Mouse (Mus musculus) spleen, adult 18-20 months (tissue): ENCODE results near the gene Zranb2.

Experiments used
- DNase-seq, 2 experiments: peaks; one replicate each; pipeline ENCODE4 v3.0.0; 2022; ENCODE audit warnings: mixed read lengths in 2 of 2

Gene Zranb2

DNA sequence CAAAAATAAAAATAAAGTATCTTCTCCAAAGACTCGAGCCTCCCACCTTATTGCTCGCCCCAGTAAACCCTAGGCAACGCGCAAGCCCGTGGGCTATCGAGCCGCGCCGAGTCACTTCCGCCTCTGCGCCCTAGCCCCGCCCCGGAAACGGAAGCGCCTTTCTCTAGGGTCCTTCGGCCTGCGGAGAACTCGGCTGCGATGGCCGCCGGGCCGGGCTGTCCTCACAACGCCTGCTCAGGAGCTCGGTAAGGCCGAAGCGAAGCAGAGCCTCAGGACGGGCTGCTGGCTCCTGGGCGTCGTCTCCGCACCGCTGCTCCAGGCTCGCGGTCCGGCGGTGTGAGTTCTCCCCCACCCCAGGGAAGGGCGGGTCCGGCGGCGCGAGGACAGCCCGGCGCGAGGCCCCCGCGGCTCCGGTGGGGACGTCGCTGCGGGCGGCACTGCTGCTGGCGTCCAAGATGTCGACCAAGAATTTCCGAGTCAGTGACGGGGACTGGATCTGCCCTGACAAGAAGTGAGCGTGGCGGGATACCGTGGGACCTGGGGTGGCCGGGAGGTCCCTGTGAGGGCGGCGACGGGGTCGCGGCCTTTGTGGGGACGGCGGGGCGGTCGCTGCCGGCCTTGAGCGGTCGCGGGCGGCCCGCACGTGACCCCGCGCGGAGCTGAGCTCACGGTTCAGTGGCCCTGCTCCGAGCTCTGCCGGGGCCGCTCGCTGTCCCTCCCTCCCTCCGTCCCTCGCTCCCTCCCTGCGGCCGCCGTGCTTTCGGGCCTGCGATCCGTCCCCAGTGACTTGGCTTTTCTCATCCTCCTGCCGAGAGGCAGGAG is at the start of gene Zranb2:
Gene Zranb2 (plus strand): TSS at position 197 of the 822 bp plus-strand sequence.
- peak; percentile 81 to 92 for DNase-seq

DNA sequence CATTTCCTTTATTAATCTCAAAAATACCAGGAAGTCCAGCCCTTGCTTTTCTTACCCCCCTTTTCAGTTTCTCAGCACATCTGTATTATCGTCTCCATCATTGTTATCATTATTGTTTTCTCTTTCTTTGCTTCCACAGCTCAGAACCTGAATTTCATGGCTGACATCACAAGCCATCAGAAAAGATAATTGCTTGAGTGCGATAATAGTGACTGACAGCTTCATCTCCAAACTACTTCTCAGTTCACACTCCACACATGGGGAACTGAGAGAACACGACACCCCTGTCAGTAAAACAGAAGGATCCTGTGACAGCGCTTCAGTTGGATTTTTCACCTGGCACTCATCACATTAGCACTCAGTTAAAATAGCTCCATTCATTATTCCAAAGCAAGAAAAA is 41.9 kb upstream of the Zranb2 start:
- no peak for DNase-seq

DNA sequence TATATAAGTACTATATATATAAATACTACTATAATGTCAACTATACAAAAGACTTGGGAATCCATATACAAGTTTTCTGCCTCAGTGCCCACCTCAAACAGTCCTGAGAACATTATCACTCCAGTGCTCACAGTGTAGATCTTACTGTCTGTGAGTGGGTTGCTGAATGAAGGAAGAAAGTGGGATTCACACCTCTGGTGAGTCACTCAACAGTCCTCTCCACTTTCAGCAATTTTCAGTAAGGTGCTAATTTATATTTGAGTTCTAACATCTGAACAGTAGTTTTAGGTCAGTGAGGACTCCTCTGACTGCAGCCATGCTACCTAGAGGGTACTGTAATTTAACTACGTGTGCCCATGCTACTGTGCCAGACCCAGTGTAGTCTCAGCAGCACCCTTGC is 31.7 kb upstream of the Zranb2 start:
- DNase-seq, result no peak

DNA sequence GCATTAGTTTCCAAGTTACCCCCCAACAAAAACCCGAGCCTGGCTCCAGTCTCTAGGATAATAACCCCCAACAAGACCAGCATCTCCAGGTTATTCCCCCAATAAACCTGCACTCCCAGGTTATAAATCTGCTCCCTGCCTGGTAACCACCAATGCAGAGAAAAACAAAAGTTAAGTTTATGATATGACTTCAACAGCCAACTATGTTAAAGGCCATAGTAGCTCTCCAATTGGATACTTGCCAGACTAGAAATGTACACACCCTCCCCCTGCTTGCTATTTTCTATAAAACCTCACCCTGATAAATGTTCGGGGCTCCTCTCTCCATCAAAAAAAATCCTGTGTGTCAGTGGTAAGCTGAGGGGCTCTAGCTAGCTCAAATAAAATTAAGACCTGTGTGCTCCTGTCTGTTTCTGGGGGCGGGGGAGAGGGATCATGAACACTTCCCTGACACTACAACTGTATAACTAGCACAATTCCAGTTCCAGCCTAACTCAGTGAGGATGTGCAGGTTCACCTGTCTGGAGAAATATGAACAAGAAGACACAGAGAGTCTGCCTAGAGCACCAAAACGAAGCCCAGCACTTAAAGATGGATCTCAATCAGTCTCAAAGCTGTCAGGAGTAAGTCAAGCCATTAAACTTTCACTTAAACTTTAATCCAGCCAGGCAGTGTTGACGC is 19.7 kb upstream of the Zranb2 start:
- no peak for DNase-seq

DNA sequence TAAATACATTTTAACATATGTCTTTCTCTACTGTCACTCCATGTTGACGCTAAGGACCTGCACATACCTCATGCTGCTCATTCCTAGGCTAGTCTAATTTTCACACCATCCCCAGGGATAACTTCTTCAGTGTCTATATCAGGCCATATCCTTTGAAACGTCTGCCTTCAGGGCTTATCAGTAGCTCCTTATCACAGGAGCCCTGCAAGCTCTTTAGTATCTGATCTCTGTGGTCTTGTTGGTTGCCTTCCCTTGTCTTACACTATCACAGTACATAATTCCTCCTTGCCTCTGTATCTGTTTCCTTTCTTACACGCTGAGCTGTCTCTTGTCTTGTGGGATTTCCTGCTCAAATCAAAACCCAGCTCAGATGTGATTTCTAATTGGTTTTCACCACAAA is 17.5 kb upstream of the Zranb2 start:
- DNase-seq, result no peak

DNA sequence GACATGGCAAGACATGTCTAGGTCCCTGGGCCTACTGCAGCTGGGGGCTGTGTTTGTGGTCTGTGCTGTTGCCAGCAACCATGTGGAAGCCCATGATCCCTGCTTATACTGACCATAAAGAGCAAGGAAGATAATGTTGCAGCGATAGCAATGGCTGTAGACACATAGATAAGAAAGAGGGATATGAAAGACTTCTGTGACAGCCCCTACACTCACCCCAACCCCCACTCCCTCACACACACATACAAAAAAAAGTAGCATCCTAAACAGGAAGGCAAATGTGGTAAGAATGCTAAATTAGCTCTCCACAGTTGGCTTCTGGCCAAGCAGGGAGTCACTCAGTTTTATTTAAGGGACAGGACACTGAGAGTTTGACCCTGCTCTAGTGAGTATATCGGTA is 16.0 kb upstream of the Zranb2 start:
- DNase-seq, result no peak

DNA sequence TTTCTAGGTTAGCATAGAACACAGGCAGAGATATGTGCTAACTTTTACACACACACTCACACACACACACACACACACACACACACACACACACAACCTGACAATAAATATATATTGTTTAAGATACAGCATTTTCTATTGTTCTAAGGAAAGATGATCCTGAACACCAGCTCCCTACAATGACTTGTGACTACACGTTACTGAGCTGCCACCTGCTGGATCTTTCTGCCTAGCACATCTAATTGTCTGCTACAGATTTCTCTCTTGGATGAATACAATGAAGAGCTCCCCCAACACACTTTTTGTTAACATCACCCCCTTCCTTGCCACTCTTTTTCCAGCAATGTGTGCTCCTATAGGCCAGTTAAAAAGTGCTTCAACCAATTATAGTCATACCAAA is 13.5 kb upstream of the Zranb2 start:
- DNase-seq, result no peak

DNA sequence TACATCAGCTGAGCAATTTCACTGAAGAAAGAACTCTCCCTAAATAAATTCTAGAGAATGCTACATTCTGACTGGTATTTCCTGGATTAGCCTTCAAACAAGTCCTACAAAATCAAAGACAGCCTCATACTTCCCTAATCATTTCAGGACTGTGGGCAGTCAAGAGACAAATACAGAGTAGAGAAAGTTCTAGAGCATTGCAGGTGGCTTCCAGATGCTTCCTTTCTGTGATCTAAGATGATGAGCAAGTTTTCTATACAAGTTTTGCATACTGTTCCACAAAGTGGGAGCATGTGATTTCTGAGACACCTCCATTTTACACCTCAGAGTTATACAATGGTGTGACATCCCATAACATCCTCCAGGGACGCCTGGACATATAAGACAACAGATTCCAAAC is 10.1 kb upstream of the Zranb2 start:
- DNase-seq, result no peak

DNA sequence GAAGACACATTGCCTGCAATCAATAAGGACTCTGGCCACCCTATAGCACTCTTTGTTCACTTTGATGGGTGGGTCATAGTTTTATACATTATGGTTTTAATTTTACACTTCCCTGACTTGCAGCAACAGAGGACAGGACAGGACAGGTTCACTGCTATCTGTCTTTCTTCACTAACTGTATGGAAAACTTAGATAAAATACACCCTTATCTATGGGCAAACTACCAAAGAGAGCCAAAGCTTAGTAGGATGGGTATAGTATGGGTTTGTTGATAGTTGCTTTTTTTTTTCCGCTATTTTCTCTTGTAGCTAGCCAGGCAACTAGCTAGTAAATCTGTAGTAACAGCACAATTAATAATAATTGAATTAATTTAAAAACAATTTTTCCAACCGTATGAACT is 2.4 kb upstream of the Zranb2 start:
- DNase-seq, result no peak

DNA sequence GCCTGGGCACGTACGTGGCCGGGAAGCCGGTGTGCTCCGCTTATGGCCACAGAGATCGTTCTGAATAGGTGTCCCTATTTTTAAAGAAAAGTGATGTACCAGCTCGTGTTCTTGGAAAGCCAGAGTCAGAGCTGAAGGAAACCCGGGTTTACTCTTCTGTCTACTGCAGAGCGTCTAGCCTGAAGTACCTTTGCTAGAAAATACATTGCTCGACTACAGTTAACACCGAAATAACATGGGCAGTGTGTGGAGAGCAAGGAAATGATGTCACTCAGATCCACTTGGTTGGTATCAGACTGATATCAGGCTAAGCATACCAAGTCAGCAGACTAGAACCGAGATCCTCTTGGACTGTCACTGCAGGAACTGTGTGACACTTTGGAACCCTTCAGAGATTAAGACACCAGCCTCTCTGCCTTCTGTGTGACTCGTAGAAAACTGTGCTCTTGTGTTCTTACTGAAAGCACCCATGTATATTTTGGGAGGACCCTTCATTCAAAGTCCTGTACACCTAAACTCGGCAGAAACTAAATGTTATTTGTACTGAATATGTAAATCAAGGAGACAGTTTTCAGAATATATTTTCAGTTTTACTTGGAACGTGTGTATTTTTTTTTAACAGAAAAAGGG is 941 bp downstream of the Zranb2 start:
- no peak for DNase-seq

DNA sequence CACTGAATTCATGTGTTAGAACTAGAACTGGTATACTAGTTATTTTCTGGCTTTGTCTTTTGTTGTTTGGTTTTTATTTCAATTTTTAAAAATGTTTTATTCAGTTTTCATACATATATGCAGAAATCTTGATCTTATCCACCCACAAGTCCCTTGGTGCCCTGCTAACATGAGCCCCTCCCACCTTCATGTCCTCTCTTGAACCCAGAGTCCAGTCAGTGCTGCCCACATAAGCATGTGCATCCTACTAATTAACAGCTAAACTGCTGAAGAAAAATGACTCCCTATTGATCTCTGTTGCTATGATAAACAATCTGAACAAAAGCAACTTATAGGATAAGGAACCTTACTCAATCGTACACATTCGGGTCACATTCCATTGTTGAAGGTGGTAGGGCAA is 15.4 kb downstream of the Zranb2 start:
- no peak for DNase-seq

DNA sequence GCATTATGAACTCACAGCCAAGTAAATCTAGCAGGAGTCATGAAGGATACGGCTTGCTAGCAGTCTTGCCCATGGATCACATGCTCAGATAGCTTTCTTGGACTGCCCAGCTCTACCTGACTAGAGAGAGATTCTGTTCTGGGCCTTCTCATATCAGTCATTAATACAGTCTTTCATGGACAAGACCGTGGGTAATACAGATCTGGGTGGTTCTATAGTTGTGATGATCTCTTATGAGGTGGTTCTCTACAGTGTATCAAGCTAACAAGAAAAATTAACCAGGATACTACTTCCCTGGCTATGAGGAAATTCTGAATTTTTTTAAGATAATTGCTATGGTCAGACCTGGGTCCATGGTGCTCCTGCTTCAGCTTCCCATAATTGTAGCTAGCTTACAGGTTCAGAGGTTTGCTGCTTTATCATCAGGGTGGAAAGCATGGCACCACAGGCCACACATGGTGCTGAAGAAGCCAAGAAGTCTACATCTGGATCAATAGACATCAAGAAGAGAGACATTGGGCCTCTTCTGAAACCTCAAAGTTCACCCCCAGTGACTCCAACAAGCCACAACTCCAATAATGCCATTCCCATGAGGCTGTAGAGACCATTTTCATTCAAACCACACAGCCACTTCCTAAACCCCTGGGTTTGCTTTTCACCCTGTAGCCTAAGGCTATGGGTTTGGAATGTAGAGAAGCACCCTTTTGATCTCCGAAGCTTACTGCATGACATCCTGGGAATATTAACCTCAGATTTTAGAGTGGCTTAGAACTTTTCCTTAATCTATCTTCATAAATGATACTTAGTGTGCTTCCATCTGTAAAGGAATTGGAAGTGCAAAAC is 16.0 kb downstream of the Zranb2 start:
- no peak for DNase-seq

DNA sequence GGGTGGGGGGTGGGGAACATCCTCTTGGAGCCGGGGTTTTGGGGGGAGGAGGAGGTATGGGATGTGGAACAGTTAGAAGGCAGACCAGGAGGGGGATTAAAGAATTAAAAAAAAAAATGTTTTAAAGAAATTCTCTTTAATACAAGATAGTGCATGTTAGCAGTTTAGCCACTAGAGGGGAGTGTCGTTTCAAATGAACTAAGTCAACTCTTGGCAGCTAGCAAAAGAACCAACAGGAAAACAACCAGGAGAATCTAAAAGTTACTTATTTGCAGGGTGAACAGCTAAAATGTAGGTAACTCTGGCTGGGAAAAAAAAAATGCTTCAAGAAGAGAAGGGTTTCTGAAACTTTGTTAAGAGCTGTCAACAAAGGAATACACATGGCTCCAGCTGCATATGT is 31.2 kb downstream of the Zranb2 start:
- DNase-seq, result no peak

DNA sequence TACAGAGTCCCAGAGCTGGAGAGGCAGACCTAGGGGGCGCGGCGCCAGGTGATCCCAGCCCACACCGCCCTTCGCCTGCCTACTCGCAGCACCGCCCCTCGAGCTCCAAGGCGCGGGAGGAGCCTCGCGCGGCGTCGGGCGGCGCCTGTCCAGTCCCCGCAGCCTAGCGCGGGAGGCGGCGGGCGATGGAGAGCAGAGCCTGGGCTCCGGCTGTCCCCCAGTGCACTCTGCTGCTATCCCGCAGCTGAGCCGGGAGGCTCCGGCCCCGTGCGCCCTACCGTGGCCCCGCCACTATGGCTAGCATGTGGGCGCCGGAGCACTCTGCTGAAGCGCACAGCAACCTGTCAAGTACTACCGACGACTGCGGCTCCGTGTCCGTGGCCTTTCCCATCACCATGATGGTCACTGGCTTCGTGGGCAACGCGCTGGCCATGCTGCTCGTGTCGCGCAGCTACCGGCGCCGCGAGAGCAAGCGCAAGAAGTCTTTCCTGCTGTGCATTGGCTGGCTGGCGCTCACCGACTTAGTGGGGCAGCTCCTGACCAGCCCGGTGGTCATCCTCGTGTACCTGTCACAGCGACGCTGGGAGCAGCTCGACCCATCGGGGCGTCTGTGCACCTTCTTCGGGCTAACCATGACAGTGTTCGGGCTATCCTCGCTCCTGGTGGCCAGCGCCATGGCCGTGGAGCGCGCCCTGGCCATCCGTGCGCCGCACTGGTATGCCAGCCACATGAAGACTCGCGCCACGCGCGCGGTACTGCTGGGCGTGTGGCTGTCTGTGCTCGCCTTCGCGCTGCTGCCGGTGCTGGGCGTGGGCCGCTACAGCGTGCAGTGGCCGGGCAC is 33.0 kb downstream of the Zranb2 start, which contains the start of gene Ptger3:
Gene Ptger3 (plus strand): TSS at position 168 of the 841 bp plus-strand sequence.
- DNase-seq, result no peak

DNA sequence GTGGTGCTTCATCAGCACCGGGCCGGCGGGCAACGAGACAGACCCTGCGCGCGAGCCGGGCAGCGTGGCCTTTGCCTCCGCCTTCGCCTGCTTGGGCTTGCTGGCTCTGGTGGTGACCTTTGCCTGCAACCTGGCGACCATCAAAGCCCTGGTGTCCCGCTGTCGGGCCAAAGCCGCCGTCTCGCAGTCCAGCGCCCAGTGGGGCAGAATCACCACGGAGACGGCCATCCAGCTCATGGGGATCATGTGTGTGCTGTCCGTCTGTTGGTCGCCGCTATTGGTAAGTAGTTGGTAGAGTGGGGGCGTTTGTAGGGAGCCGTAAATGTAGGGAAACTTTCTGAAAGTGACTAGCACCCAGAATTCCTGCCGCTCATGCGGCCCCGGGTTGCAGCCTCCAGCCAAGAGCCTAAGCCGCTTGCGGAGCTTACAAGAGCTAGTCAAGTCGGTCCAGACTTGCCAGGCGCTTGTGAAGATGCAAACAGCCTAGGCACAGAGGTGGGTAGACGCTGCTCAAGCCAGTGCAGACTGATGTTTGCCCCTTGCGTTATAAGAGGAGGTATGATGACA is 33.7 kb downstream of the Zranb2 start:
- no peak for DNase-seq

DNA sequence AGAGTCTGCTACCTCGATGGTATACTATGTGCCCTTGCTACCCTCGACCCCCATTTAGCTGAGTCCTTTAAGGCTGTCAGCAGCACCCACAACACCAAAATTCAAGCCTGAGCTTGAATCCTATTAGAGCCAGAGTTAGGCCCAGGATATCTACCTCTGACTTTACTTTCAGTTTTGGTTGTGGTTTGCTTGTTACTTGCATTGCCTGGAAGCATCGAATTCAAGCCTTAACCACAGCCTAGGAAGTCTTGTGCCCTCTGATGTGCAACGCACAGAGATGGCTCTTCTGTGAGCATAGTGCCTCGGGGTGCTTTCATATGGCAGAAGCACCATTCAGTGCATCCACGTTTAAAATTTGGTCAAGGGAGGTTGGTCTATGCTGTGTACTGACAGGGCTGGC is 38.1 kb downstream of the Zranb2 start:
- DNase-seq, result no peak

DNA sequence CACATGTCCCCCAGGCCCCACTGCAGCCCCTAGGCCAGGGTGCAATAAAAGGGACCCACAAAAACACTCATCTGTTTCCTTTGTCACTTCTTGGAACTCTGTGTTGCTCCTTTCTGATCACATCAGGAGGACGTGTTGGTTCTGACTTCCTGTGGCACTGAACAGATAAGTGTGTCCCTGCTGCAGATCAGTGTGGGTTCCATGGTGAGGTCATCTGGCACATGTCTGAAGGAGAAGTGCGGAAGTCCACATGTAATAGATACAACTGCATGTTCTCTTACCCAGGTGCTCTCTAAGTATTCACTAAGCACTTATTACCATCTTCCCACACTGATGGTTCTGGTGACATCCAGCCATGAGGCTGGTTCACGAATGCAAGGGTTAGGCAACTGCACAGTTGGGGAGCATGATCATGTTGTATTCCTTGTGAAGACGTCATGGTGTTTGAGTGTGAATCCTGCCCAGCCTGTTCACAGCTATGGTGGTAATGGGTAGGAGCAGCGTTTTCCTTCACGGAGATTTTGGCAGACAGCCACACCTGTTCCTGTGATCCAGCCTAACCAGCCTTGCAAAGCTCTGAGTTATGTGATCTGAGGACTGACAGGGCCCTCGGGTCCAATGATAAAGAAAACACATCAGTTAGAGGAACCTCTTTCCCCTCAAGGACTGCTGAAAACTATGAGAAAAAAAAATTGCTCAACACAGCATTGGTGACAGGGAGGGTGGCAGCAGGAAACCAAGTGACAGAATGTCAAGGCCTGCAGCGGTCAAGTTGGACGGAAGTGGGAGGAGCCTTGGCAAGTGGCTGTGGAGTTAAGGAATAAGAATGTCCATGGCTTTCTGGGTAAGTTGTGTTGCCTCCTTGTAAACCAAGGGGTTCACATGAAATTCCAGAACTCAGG is 41.7 kb downstream of the Zranb2 start:
- DNase-seq, result no peak

DNA sequence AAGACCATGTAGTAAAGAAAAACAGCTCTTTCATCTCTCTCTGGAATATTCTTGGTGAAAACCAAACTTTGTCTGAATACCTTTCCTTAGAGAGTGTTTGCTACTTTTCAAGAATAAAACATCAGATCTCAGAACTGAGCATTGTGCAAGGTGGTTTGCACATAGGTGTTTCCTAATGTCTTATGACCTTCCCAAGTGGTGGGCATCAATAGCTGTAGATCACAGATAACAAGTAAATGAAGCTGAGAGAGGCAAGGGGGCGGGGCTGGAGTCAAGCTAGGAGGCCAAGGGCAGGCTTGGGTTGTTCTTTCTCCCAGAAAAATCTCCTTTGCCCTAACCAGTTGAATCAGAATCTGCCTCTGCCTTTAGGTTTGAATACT is 42.4 kb downstream of the Zranb2 start:
- no peak for DNase-seq

DNA sequence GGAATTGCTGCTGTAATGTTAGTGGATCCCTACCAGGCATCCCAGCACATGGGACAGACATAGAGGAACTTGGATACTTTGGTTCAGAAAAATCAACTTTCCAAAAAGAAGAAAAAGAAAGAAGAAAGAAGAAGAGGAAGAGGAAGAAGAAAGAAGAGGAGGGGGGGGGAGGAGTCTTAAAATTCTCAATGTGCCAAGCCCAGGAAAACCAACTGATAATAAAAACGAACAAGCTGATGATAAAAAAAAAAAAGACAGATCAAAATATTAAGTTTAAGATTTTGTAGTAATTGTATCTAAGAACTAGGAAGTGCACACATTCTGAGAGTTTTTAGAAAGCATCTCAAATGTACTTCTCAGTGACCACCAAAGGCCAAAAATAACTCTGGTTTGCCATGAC is 42.9 kb downstream of the Zranb2 start:
- no peak for DNase-seq

DNA sequence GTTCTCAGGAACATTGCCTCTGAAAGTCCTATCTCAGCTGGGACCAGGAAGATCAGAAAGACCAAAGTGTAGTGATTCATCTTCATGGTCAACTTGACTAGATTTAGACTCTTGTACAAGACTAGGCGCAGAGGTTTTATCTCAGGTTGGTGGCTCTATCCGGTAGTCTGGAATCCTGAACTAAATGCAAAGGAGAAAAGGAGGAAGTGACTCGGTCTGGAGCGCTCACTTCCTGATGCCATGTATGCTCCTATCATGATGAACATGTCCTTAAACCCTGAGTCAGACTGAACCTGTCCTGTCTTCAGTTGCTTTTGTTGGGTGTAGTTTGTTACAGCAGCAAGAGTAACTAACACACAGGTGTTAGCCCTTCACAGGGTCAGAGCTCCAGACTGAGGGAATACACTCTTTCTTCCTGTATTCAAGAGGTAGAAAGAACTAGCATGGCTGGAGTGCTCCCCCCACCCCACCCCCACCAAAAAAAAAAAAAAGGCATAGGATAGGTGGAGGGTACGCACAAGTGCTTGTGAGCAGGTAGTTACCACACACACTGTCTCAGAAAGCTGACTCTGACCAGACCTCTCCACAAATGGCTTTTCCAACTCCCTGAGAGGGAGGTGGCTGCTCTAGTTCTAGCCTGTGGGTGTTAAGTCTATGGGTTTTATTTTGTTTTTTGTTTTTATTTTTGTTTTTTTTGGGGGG is 44.7 kb downstream of the Zranb2 start:
- no peak for DNase-seq
